Mouse (Mus musculus) bone marrow, adult 2 months (tissue): ENCODE results near the gene Atp2b2.

Experiments
- CTCF ChIP-seq: fragments of 200-500 bp; IDR thresholded peaks from 2 replicates; pipeline ENCODE4 v1.5.1; 2011; ENCODE audit warnings: low read length, control low read depth; ENCODE audit not compliant: control insufficient read depth, insufficient read depth
- POLR2A ChIP-seq: fragments of 200-500 bp; IDR thresholded peaks from 2 replicates; pipeline ENCODE4 v1.6.1; 2011; ENCODE audit warnings: low read depth, mild to moderate bottlenecking, control low read depth, low read length, borderline replicate concordance; ENCODE audit not compliant: control insufficient read depth

- TF ChIP-seq CTCF (no peak), POLR2A (no peak)
These were observed 243.1 kb downstream of the Atp2b2 start for GRCm38 (mm10) chr6:113799349-113799748.
